Mouse (Mus musculus): ENCODE measurements around the gene Dyx1c1.

Dyx1c1 gene

DNA sequence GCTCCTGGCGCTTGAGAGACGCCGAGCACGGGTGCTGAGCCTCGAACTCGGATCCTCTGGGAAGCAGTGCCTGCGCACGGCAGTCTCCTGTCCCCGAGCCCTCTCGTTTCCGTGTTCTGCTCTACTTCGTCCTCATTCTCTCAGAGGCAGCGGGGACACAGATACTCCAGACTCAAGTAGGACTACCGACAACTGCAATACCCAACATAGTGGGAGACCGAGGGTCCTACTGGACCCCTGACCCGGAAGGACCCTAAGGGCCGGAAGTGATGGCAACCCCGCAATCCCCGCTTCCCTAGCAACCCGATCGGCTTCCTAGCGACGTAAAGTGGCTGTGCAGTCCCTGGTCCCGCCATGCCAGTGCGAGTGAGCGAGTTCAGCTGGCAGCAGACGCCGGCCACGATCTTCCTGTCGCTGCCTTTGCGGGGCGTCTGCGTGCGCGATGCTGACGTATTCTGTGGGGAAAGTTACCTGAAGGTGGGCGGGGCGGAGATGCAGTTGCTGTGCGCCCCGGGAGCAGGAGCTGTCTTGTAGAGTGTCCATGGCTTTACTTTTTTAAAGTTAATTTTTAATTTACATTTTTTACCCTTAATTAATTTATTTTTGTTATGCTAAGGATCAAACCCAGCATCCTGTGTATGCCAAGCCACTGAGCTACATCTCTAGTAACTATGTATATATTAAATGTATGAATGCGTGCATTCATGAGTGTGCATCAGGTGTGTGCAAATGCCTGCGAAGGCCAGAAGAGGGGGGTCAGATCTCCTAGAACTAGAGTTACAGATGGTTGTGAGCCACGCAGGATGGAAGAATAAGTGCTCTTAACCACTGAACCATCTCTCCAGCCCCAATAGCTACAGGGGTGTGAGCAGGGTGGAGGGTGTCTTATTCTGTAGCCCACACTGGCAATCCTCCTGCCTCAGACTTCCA is at the start of gene Dyx1c1, which contains the start of gene Gm44503:
TSS of gene Dyx1c1 (plus strand) at position 265 of the 930 bp plus-strand sequence.
TSS of gene Gm44503 (plus strand) at position 332 of the 930 bp plus-strand sequence.
- peak; percentile 56 for DNase-seq (ENCODE audit: low read depth, low spot score)

DNA sequence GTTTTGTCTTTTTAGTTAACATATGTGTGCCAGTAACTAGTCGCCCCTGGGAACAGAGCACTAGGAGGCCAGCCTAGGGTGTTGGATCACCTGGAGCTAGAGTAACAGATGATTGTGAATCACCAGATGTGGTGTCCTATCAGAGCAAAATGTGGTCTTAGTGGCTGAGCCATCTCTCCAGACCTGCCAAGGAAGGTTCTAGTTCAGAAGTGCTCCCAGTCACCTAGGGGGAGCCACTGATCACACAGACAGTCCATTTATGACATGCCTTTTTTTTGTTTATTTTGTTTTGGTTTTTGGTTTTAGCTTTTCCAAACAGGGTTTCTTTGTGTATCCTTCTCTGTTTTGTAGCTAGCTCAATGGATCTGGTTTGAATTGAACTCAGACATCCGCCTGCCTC is 47.2 kb upstream of the Dyx1c1 start:
- no peak for DNase-seq (ENCODE audit: low read depth, low spot score)

DNA sequence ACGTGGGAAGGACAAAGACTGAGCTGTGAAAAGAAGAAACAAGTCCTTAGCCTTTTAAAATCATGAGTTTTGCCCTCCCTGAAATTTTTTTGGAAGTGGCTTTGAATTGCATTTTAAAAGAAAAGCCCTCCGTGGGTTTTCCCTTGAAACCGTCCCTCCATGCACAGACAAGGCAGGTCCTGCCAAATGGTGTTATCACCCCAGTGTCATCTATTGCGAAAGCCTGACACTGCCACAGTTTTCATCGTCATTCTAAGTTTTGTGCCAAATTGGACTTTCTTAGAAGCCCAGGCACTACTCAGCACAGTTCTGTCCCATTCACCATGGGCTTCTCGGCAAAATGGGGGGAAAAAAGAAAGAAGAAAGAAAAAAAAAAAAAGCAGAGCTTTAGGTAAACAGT is 45.0 kb upstream of the Dyx1c1 start:
- no peak for DNase-seq (ENCODE audit: low read depth, low spot score)

DNA sequence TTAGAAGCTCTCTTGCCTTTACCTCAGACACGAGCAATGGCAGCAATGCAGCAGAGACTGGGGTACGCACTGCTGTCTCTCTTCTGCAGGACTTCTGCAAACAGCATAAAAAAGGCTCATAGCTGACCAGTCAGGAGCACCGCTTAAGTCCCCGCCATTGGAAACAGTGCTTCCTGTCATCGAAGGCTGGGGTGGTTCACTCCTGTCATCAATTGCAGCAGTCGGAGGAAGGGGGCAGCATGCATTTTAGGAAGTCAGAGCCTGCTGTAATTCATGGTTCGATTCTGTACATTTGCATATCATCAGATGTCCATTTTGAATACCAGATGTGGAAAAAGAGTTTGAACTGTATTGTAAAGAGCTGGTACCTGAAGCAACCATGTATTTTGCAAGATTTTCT is 42.9 kb upstream of the Dyx1c1 start:
- DNase-seq (ENCODE audit: low read depth, low spot score) = no peak

DNA sequence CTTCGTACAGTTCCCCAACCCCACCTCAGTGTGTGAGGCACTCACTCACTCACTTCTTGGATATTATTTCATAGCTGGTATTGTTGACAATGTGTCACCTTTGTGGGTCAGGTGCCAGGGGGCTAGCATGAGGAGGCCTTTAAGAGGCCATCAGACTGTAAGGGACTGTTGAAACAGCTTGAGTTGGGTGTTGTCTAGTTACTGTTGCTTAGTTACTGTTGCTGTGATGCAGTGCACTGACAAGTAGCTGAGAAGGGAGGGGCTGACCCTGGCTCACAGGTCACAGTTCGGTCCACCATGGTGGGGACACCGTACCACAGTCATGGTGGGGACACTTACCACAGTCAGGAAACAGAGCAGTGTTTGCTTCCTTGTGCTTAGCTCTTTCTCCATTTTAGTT is 35.5 kb upstream of the Dyx1c1 start:
- no peak for DNase-seq (ENCODE audit: low read depth, low spot score)

DNA sequence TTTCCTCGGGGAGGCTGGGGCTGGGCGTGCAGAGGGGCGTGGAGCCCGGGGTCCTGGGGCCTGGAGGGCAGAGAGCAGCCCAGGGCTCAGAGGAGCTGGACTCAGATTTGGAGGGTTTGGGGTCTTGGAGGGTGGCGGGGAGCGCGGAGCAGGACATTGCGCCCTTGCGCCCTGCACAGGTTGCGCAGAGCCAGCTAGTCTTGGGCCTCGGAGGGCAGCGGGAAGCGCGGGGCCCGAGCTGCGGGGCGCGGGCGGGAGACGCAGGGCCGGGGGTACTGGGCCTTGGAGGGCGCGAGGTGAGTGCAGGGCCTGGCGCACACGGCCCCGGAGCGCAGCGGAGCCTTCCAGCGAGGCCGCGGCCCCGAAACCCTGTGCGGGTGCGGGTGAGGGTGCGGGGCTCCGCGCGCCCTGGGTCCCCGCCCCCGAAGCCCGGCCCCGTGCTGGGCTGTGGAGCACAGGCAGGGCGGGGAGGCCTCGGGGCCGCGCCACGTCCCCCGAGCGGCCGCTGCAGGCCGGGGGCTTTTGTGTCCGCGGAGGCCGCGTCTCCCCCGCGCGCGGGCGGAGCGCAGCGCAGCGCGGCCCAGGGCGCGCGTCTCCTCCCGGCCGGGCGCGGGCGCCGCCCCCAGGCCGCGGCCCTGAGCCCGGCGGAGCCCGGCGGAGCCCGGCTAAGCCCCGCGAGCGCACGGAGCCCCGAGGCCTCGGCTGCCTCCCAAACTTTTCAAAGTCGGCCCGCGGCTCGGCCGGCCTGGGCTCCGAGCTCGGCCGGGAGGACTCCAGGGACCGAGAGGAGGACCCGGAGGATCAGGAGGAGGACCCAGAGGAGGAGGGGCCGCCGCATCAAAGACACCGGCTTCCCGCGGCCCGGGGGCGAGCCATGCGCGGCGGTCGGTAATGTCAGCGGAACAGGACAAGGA is 33.3 kb upstream of the Dyx1c1 start, which contains the start of gene Pygo1:
TSS of gene Pygo1 (plus strand) at position 625 of the 914 bp plus-strand sequence.
- no peak for DNase-seq (ENCODE audit: low read depth, low spot score)

DNA sequence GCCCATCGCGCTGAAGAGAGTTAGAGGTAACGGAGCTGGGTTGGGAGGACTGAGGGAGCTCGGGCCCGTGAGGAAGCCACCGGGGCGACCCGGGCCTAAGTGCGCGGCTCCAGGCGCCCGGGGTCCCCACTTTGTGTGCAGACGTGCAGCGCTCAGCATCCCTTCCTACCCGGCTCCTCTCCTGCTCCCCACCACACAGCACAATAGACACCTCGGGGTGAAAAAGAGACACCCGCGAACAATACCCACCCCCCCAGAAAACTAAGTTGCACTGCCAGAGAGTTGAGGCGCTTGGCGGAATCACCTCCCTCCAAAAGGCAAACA is 32.7 kb upstream of the Dyx1c1 start:
- no peak for DNase-seq (ENCODE audit: low read depth, low spot score)

DNA sequence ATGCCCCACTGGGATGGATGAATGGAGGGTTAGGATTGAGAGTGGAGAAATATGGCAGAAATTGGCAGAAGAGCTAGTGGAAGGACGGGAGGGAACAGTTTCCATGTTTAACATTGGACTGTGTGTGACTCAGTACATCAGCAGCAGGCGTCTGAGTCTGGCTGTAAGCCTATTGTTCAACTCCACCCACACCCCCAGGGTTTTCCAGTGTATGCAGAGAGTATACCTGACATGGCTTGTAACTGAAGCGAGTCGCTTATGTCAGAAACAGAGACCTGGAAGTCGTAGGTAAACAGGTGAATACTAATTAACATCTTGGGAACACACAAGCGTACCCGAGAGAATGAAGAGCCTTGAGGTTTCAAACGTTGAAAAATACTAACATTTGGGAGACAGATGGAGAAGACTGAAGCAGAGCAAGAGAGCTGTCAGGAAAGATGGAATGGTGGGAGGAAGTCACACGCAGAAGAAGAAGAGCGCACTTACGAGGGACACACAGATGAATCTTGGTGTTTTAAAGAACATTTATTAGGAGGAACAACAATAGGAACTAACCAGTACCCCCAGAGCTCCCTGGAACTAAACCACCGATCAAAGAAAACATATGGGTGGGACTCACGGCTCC is 27.3 kb upstream of the Dyx1c1 start:
- DNase-seq (ENCODE audit: low read depth, low spot score) = no peak

DNA sequence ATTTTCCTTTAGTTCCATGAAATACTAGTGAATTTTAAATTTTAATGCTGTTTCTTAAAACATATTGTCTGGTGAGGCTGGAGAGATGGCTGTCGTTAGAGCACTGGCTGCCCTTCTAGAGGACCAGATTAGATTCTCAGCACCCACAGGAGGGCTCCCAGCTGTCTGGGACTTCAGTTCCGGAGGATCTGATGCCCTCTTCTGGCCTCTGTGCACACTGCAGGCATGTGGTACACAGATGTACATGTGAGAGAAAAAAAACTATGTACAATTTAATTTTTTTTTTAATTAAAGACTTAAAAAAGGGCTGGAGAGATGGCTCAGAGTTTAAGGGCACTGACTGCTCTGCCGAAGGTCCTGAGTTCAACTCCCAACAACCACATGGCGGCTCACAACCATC is 23.3 kb upstream of the Dyx1c1 start:
- no peak for DNase-seq (ENCODE audit: low read depth, low spot score)

DNA sequence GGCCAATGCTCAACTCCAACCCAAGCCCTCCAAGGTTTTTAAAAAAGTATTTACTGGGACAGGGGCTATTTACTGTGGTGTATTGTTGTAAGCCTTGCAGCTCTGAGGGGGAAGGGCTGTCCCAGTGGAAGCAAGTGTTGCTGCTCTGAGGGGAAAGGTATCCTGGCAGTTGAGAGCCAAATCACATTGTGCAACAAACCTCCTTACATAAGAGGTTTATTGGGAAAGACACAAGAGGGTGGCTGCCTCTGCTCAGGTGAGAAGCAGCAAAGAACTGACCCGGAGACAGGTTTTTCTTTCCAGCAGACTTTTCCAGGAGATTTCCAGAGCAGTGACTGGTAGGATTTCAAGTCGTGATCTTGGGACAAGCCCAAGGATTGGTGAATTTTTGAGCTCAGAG is 22.3 kb upstream of the Dyx1c1 start:
- DNase-seq (ENCODE audit: low read depth, low spot score) = no peak

DNA sequence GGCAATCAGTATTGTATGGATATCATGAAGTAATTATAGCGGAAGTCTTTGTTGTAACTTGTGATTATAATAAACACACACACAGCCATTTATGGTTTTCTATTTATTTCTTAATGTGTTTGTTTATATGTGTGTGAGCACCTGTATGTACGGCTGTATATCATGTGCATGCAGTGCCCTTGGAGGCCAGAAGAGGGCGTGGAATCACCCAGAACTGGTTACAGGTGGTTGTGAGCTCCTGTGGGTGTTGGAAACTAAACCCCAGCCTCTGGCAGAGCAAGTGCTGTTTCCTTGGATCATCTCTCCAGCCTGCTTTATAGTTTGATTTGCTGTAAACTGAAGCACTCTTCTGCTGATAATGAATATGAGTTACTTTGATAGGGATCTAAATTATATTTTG is 15.2 kb upstream of the Dyx1c1 start:
- DNase-seq (ENCODE audit: low read depth, low spot score) = no peak

DNA sequence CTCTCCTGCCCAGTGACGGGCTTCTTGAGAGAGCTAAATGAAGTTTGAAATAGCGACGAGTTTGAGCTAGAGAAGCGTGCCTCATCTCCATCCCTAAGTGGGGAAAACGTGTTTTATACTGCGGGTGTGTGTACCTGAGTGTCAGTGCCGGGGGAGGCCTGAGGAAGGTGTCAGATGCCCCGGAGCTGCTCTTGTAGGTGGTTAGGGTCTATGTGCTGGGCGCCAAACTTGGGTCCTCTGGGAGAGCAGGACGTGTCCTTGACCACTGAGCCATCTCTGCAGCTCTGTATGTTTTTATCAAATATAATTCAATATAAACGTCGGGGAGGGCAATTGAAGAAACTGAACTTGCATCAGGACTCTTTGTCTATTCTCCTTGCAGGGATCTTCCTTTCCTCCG is 14.3 kb upstream of the Dyx1c1 start:
- DNase-seq (ENCODE audit: low read depth, low spot score) = no peak

DNA sequence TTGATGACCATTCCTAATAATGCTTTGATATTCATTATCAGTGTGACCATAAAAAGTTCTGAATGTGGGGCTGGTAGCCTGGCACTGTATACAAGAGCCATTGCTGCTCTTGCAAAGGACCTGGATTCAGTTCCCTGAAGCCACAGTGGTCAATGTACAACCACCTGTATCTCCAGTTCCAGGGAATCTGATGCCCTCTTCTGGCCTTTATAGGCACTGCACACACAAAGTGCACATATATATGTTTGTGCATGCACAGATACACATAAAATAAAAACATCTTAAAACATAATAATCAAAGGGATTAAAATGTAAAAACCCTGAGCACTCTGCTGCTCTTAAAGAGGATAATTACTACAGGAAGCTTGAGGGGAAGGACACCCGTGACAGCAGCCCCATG is 11.6 kb upstream of the Dyx1c1 start:
- no peak for DNase-seq (ENCODE audit: low read depth, low spot score)

DNA sequence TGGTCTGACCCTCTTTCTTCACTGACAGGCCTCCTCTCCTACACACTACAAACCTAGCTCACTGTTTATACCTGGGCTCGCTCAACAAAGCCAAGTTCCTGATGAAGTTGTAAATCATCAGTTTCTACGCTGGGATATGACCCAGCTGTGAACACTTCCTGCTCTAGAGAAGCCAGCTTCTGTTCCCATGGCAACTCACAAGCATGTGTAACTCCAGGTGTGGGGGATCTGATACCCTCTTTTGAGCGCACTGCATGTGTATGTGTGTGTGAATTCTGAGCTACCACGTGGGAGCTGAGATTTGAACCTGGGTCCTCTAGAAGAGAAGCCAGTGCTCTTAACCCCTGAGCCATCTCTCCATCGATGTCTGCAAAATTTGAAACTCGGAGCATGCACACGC is 9.0 kb upstream of the Dyx1c1 start:
- no peak for DNase-seq (ENCODE audit: low read depth, low spot score)

DNA sequence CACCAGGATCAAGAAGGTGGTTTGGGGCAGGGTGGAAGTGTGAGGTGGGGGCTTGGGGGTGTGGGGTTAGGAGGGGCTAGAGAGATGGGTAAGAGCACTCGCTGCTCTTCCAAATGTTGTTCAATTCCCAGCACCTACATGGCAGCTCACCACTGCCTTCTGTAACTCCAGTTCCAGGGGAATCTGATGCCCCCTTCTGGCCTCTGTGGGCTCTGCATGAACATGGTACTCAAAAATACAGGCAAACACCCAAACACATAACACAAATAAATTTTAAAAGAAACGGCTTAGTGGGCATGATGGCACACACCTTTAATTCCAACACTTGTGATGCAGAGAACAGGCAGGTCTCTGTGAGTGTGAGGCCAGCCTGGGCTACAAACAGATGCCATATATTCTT is 3.8 kb upstream of the Dyx1c1 start:
- no peak for DNase-seq (ENCODE audit: low read depth, low spot score)

DNA sequence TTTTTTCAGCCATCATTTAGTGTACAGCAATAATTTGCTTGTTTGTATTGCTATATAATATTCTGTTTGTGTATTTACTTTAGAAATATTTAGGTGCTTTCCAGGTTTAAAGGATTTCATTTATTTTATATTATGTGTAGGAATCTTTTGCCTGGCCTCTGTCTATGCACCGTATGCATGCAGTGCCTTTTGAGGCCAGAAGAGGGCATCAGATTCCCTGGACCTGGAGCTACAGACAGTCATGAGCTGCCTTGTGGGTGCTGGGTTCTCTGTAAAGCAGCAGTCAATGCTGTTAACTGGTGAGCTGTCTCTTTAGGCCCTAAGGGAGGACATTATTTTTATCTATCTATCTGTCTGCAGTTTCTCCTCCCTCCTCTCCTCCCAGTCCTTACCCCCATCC is 3.0 kb upstream of the Dyx1c1 start:
- no peak for DNase-seq (ENCODE audit: low read depth, low spot score)

DNA sequence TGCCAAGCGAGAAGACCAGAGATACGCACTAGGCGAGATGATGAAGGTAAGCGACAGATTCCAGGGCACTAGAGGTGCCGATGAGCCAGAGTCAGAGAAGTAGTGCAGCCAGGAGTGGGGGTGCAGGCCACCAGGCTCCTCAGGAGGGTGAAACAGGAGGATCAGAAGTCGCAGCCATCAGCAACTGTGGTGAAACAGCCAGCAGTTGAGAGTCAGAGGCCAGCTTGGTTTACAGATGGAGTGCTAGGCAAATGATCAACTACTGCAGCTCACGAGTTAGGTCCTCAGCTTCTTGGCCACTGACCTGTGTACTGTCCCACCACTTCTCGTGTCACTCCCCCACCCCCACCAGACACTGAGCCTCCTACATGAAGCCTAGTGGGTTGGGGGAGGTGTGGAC is 2.8 kb downstream of the Dyx1c1 start:
- DNase-seq (ENCODE audit: low read depth, low spot score) = no peak

DNA sequence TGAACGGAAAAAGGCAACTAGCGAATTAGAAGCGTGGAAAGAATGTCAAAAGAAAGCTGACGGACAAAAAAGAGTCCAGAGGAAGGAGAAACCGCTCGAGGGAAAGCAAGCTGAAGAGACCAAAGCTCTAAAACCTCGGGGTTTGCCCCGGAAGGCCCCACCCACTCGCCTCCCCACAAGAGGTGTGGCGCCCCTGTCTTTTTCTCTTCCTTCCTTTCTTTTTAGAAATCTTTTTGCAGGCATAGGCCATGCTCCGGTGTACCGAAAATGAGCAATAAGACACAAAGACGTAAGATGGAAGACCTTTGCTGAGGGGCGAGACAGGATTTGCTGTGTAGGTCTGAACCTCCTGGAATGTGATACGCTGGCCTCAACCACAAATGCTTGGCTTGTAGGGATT is 3.4 kb downstream of the Dyx1c1 start:
- no peak for DNase-seq (ENCODE audit: low read depth, low spot score)

DNA sequence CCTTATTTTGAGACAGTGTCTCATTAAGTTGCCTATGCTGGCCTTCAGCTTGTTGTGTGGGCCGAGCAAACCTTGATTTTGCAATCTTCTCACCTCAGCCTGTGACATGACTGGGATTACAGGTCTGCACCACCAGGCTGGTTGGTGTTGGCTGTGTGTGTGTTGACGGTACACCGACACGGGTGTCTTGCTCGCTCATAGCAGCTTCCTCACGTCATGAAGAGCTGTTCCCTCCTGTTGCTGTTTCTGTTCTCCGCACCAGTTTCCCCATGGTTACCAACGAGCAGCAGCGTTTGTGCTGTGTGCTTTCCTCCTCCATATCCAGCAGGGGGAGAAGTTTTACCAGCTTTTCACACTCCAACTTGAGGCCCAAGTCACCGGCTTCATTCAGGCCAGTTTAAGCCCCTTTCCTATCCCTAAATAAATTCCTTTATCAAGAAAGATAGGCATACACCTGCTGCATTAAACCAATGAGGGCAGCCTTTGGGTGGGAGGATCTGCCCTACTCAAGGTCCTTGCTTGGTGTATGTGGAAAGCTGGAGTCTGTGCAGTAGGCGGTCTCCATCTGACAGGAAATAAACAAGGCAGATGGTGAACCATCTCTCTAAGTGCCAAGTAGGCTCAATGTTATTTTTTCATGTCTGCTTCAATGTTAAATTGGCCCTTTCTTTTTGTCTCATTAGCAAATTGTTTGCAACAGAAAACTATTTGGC is 9.9 kb downstream of the Dyx1c1 start:
- DNase-seq (ENCODE audit: low read depth, low spot score) = no peak

DNA sequence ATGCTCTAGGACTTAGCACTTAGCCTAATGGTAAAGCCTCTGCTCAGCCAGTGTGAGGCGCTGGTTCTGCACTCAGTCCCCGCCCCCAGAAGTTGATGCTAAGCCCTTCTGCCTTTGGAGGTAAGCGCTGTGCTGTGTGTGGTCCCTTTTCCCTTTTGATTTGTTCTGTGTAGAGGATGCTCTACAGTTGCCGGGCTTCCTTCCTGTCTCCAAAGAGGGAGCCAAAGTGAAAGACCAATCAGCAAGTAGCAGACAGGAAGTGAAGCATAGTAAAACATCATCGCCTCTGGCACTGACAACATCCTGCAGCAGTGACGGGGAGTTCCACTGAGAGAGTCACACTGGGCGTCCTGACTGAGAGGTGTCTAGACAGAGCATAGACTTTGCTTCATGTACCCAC is 11.3 kb downstream of the Dyx1c1 start:
- DNase-seq (ENCODE audit: low read depth, low spot score) = no peak

DNA sequence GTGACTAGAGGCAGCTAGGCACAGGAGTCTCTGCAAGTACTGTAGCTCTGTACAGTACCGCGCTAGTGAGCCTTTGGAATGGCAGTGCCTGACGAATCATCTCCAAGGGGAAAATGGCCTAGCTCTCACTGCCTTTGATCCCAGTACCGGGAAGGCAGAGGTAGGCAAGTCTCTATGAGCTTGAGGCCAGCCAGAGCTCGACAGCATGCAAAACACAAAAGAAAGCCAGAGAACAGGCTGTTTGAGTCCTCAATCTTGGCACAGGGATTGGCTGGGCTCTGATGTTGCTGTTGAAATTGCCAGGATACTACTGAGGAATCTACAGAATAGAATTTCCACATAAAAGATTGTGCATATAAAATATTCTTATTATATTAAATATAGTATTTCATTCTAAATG is 13.8 kb downstream of the Dyx1c1 start:
- no peak for DNase-seq (ENCODE audit: low read depth, low spot score)

DNA sequence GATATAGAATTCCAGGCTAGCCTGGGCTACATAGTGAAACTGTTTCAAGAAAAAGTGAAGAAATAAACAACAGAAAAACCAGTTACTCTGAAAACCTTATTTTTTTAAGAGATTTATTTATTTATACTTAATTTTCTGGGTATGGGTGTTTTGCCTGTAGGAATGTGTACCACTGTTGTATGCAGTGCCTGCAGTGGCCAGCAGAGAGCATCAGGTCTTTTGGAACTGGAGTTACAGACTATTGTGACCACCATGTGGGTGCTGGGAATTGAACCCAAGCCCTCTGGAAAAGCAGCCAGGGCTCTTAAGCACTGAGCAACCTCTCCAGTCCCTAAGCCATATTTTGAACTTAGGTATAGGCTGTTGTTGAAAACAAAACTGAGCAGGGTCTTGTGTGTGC is 14.4 kb downstream of the Dyx1c1 start:
- DNase-seq (ENCODE audit: low read depth, low spot score) = no peak

Measured in retina, adult 2 months (tissue).